Mouse (Mus musculus) MEL (cell line): ENCODE results near the gene Anxa2. TPM values are rescaled to one million over a fixed set of nuclear protein-coding genes. Genes with fewer than 3 reads are reported as not detected.

Experiments
- DNase-seq: peaks from one replicate; pipeline ENCODE4 v3.0.0; 2011; ENCODE audit warnings: low read depth, low spot score
- H3K27ac ChIP-seq: 2 replicates; pipeline ENCODE4 v1.5.1; 2012; ENCODE audit warnings: low read depth, mild to moderate bottlenecking, control low read depth, low read length, moderate library complexity; ENCODE audit not compliant: control insufficient read depth
- H3K27me3 ChIP-seq, 2 experiments: fragments of 150-350 bp in 1 of 2; sonication (generic) in 1 of 2; 2 replicates each; pipeline ENCODE4 v1.6.1; 2012; ENCODE audit warnings: low read length in 2 of 2, mild to moderate bottlenecking in 2 of 2, improper control_type of control experiment in 1 of 2, moderate library complexity in 1 of 2; ENCODE audit not compliant: insufficient read depth in 2 of 2, control insufficient read depth in 1 of 2
- H3K36me3 ChIP-seq, 2 experiments: 2 replicates each; pipeline ENCODE4 v1.6.1; 2012 to 2014; ENCODE audit warnings: low read length in 2 of 2, improper control_type of control experiment in 1 of 2, inconsistent platforms in 1 of 2, mild to moderate bottlenecking in 1 of 2; ENCODE audit not compliant: insufficient read depth in 2 of 2, control insufficient read depth in 1 of 2
- H3K4me1 ChIP-seq, 2 experiments: fragments of 150-350 bp in 1 of 2; sonication (generic) in 1 of 2; 2 replicates each; pipeline ENCODE4 v1.6.1; 2012; ENCODE audit warnings: low read length in 2 of 2, improper control_type of control experiment in 1 of 2, mild to moderate bottlenecking in 1 of 2; ENCODE audit not compliant: insufficient read depth in 2 of 2, control insufficient read depth in 1 of 2
- H3K4me3 ChIP-seq, 2 experiments: fragments of 150-350 bp in 1 of 2; sonication (generic) in 1 of 2; 2 replicates each; pipeline ENCODE4 v1.5.1; 2012; ENCODE audit warnings: low read depth in 2 of 2, low read length in 2 of 2, mild to moderate bottlenecking in 2 of 2, moderate library complexity in 2 of 2, control low read depth in 1 of 2, improper control_type of control experiment in 1 of 2; ENCODE audit not compliant: control insufficient read depth in 1 of 2, insufficient read depth in 1 of 2
- H3K79me2 ChIP-seq: 2 replicates; pipeline ENCODE4 v1.6.1; 2012; ENCODE audit warnings: mild to moderate bottlenecking, low read length, moderate library complexity; ENCODE audit not compliant: control insufficient read depth, poor library complexity, insufficient read depth
- H3K9ac ChIP-seq: 2 replicates; pipeline ENCODE4 v1.6.1; 2012; ENCODE audit warnings: low read depth, mild to moderate bottlenecking, control low read depth, low read length, moderate library complexity; ENCODE audit not compliant: control insufficient read depth, poor library complexity, severe bottlenecking
- H3K9me3 ChIP-seq: fragments of 150-350 bp; sonication (generic); replicated peaks from 2 replicates; pipeline ENCODE4 v1.6.1; 2012; ENCODE audit warnings: mild to moderate bottlenecking, low read length, improper control_type of control experiment, moderate library complexity; ENCODE audit not compliant: insufficient read depth
- BHLHE40 ChIP-seq: IDR thresholded peaks from 2 replicates; pipeline ENCODE4 v1.6.1; 2012; ENCODE audit warnings: low read depth, mild to moderate bottlenecking, inconsistent platforms, low read length, improper control_type of control experiment, borderline replicate concordance
- E2F4 ChIP-seq: IDR thresholded peaks from 2 replicates; pipeline ENCODE4 v1.6.1; 2011; ENCODE audit warnings: low read depth, low read length, improper control_type of control experiment, borderline replicate concordance
- ETS1 ChIP-seq: IDR thresholded peaks from 2 replicates; pipeline ENCODE4 v1.6.1; 2012; ENCODE audit warnings: low read depth, mild to moderate bottlenecking, inconsistent platforms, low read length, improper control_type of control experiment, moderate library complexity
- GABPA ChIP-seq: IDR thresholded peaks from 2 replicates; pipeline ENCODE4 v1.6.1; 2012; ENCODE audit warnings: low read depth, mild to moderate bottlenecking, inconsistent platforms, low read length, improper control_type of control experiment, moderate library complexity
- GATA1 ChIP-seq: IDR thresholded peaks from 2 replicates; pipeline ENCODE4 v1.6.1; 2011; ENCODE audit warnings: low read depth, low read length, improper control_type of control experiment
- MAZ ChIP-seq: IDR thresholded peaks from 2 replicates; pipeline ENCODE4 v1.6.1; 2012; ENCODE audit warnings: low read depth, mild to moderate bottlenecking, inconsistent platforms, low read length, improper control_type of control experiment
- MXI1 ChIP-seq: IDR thresholded peaks from 2 replicates; pipeline ENCODE4 v1.6.1; 2011; ENCODE audit warnings: mild to moderate bottlenecking, low read depth, low read length, improper control_type of control experiment
- NELFE ChIP-seq: IDR thresholded peaks from 2 replicates; pipeline ENCODE4 v1.6.1; 2011; ENCODE audit warnings: low read depth, low read length, improper control_type of control experiment
- POLR2A ChIP-seq, 2 experiments: IDR thresholded peaks; 2 replicates each; pipeline ENCODE4 v1.6.1; 2011 to 2012; ENCODE audit warnings: low read length in 2 of 2, mild to moderate bottlenecking in 2 of 2, control low read depth in 1 of 2, improper control_type of control experiment in 1 of 2, low read depth in 1 of 2, moderate library complexity in 1 of 2; ENCODE audit not compliant: control insufficient read depth in 1 of 2, insufficient read depth in 1 of 2, poor library complexity in 1 of 2
- POLR2AphosphoS2 ChIP-seq: IDR thresholded peaks from 2 replicates; pipeline ENCODE4 v1.6.1; 2011; ENCODE audit warnings: low read length, improper control_type of control experiment
- POLR2AphosphoS5 ChIP-seq: IDR thresholded peaks from 2 replicates; pipeline ENCODE4 v1.6.1; 2012; ENCODE audit warnings: low read depth, borderline replicate concordance, mild to moderate bottlenecking, inconsistent platforms, low read length, moderate library complexity, mixed read lengths
- UBTF ChIP-seq: IDR thresholded peaks from 2 replicates; pipeline ENCODE4 v1.6.1; 2012; ENCODE audit warnings: low read depth, mild to moderate bottlenecking, inconsistent platforms, low read length, improper control_type of control experiment, moderate library complexity, borderline replicate concordance; ENCODE audit not compliant: insufficient read depth
- USF1 ChIP-seq: IDR thresholded peaks from 2 replicates; pipeline ENCODE4 v1.6.1; 2014; ENCODE audit warnings: low read depth, mild to moderate bottlenecking, inconsistent platforms, low read length, improper control_type of control experiment, moderate library complexity
- USF2 ChIP-seq, 2 experiments: IDR thresholded peaks; 2 replicates each; pipeline ENCODE4 v1.6.1; 2011 to 2012; ENCODE audit warnings: improper control_type of control experiment in 2 of 2, low read length in 2 of 2, borderline replicate concordance in 1 of 2, inconsistent platforms in 1 of 2, low read depth in 1 of 2, mild to moderate bottlenecking in 1 of 2; ENCODE audit not compliant: insufficient read depth in 1 of 2
- polyA plus RNA-seq, 2 experiments: library from polyadenylated mRNA; stranded (reverse) in 1 of 2; unstranded in 1 of 2; fragments of >175 nt in 1 of 2; fragments of >200 nt in 1 of 2; gene quantifications; 2 replicates each; pipeline versions ENCODE4 v1.2.1 to v1.2.4; 2012; ENCODE audit warnings: low replicate concordance in 2 of 2, low read depth in 1 of 2; ENCODE audit not compliant: insufficient read length in 2 of 2, insufficient read depth in 1 of 2, missing spikeins in 1 of 2
- total RNA-seq: library from RNA; depleted of rRNA; stranded (reverse); fragments of 300-350 nt; gene quantifications from 2 replicates; pipeline ENCODE4 v1.2.3, GENCODE M21; 2012

The Anxa2 gene
- total and polyA plus RNA-seq, 3 experiments: 33.9 to 190 TPM; not detected in 1

DNA sequence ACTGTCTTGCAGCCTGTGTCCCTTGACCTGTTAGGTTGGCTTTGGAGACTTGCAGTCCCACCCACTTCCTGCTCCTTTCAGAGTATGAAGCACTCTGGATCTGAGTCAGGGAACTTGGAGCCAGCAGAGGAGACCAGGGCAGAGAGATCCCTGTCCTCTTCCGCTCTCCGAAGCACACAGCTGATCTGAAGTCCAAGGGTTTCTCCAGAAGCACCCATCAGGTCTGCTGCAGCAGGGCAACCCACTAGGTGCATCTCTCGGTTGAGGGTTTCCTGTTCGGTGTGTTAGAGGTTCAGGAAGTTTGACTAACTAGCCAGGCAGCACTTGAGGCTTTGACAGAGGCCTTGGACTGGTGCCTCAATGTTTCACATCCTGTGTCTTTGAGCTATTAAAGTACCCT, 2.0 kb downstream of the Anxa2 start:
- H3K4me1 ChIP-seq: peaks cover 20 to 66% of the 10 kb centered on the region in 2 experiments
- peak; percentile 26 for DNase-seq
- H3K9me3 ChIP-seq: no peaks in the 10 kb centered on the region
- H3K9ac ChIP-seq: no peak overlapping the region
- no peaks in the 10 kb centered on the region for H3K79me2 ChIP-seq
- H3K4me3 ChIP-seq: peak overlapping the region in 1 of 2 experiments; percentile 27; a peak in 1 of 4 replicates
- TF ChIP-seq BHLHE40: no peak
- no peak for TF ChIP-seq E2F4
- no peak for TF ChIP-seq ETS1
- no peak for TF ChIP-seq POLR2AphosphoS2
- no peak for TF ChIP-seq MXI1
- no peak for TF ChIP-seq POLR2AphosphoS5
- no peak for TF ChIP-seq MAZ
- TF ChIP-seq USF1: no peak
- no peak for TF ChIP-seq UBTF
- no peak for TF ChIP-seq GATA1
- no peak for TF ChIP-seq USF2 (IDR thresholded peaks at IDR 0.05; ENCODE audit: borderline replicate concordance in 1 of 2, insufficient read depth in 1 of 2, low read depth in 1 of 2, low read length in 2 of 2)
- H3K36me3 ChIP-seq: peaks cover 0 to 52% of the 10 kb centered on the region in 2 experiments; a peak in 2 of 4 replicates
- no peaks in the 10 kb centered on the region for H3K27me3 ChIP-seq
- H3K27ac ChIP-seq: no peak overlapping the region

DNA sequence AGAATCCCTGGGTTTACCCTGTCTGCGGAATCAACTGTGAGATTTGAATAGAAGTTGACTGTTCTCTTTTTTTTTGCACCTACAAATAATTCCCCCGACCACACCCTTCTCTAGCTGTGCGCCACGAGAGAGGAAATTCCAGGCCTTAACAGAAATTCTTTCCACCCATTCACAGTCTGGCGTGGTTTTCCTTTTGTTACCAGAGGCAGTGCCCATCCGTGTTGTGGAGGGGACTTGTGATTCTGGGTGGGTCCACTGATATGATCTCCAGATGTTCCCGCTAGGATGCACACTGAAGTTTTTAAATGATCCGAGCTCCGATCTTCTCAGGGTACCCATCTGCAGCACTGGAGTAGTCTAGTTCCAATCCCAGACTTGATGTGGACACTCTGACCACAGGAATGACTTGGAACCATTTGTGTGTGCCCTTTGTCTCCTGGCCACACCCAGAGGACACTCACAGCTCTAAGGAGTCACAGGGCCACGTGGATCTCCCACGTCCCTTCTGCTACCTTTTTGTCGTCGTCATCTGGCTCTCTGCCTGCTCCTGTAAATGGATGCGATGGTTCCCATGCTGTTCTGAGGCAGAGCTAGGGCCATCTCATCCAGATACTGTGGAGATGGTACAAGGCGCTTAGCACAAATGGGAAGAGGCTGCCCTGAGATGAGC, 3.1 kb downstream of the Anxa2 start:
- no peaks in the 10 kb centered on the region for H3K27me3 ChIP-seq
- TF ChIP-seq GABPA: no peak
- TF ChIP-seq MXI1: no peak
- no peak for TF ChIP-seq POLR2A (IDR thresholded peaks at IDR 0.05; ENCODE audit: control insufficient read depth in 1 of 2, insufficient read depth in 1 of 2, low read depth in 1 of 2, low read length in 2 of 2, poor library complexity in 1 of 2)
- no peak for TF ChIP-seq UBTF
- no peak for TF ChIP-seq NELFE
- H3K4me3 ChIP-seq: no peak overlapping the region
- no peak for DNase-seq
- H3K4me1 ChIP-seq: peaks cover 19 to 66% of the 10 kb centered on the region in 2 experiments
- H3K9me3 ChIP-seq: no peaks in the 10 kb centered on the region
- no peak overlapping the region for H3K9ac ChIP-seq
- H3K36me3 ChIP-seq: peaks cover 0 to 52% of the 10 kb centered on the region in 2 experiments; a peak in 2 of 4 replicates
- H3K79me2 ChIP-seq: no peaks in the 10 kb centered on the region
- no peak overlapping the region for H3K27ac ChIP-seq
